In the genomic region with DNA sequence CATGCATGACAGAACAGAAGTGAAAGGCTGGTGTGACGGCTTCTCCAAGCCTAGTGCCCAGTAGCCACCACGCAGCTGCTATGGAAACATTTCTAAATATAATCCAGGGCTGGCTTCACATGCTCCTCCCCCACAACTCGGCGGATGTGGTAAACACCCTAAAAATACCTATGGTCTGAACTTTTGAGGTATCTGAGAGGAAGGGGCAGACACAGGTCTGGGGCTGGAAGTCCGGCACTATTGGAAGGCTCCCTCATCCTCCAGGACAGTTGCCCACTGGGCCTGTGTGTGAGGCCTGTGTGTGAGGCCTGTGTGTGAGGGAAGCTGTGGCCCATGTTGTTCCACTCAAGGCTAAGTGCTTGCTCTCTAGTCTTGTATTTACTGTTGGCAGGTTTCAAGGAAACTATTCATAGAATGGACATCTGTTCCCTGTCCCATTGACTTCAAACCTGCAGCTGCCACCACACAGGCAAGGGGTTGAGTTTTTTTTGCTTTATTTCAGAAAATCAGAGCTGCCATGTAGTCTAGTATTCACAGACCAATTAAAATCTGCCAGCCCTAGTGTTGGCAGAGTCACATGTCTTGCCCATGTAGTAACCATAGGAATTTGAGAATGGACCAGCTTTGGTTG, we compare ENCODE assay signal across 9 mouse cellular contexts. TPM values are rescaled to one million over a fixed set of nuclear protein-coding genes. Genes with fewer than 3 reads are reported as not detected.
DNase-seq lines count a peak whose midpoint lies in the region; ATAC-seq lines count a peak whose summit lies in the region.
"Had no signal": no experiment of that assay in that cellular context is flagged by ENCODE, and none has a peak within 500 bp of the region (broad histone marks: within the 10 kb centered on the region; RNA-seq: fewer than 3 reads in every experiment).

No protein-coding gene starts in this region.

- H3K4me1 ChIP-seq in intestine, embryonic 15.5 days (replicated peaks): peaks cover 16% of the 10 kb centered on the region; the same call in 1 of the 2 replicates

- no peak overlapping the region for H3K9ac ChIP-seq in intestine, embryonic 15.5 days
- H3K9ac ChIP-seq: neural tube, embryonic 12.5 days had no signal

- H3K36me3 ChIP-seq in intestine, embryonic 15.5 days: peaks cover 6% of the 10 kb centered on the region

- H3K27me3 ChIP-seq in intestine, embryonic 15.5 days (replicated peaks): no peaks in the 10 kb centered on the region
- H3K27me3 ChIP-seq: neural tube, embryonic 12.5 days had no signal

- DNase-seq in cerebellum, adult 9-10 months: peak; percentile 49
- DNase-seq in cerebellum, postnatal 25 days: no peak
- peak; percentile 30 for DNase-seq in Muller cell, postnatal 12 days (ENCODE audit: inconsistent ontology term)
- peak; percentile 63 for DNase-seq in thymus, postnatal 14 days
- DNase-seq in embryo, embryonic 10 days (ENCODE audit: low spot score): no peak

- WGBS in intestine, embryonic 15.5 days: 41% methylated on average over 5 of the region's 5 CpGs

- H3K9me3 ChIP-seq in intestine, embryonic 15.5 days: no peaks in the 10 kb centered on the region
- H3K9me3 ChIP-seq: neural tube, embryonic 12.5 days had no signal

- no peak overlapping the region for H3K4me3 ChIP-seq in intestine, embryonic 15.5 days (replicated peaks)
- H3K4me3 ChIP-seq: neural tube, embryonic 12.5 days had no signal

- 0 out of 2 replicates have a peak overlapping the region, but pooled peaks have one; percentile 45 for H3K27ac ChIP-seq in intestine, embryonic 15.5 days
- H3K27ac ChIP-seq: neural tube, embryonic 12.5 days had no signal

- ATAC-seq in granulocyte monocyte progenitor cell, adult 5-6 weeks (replicated peaks; ENCODE audit: poor library complexity, severe bottlenecking): peak; percentile 60
- ATAC-seq in intestine, embryonic 15.5 days: peak; percentile 73
- peak; percentile 70 for ATAC-seq in monocyte, adult 5-6 weeks (replicated peaks; ENCODE audit: insufficient number of reproducible peaks, low FRiP score, low TSS enrichment, poor library complexity, severe bottlenecking)

- H3K4me2 ChIP-seq in intestine, embryonic 15.5 days (replicated peaks): no peak overlapping the region
- H3K4me2 ChIP-seq: neural tube, embryonic 12.5 days had no signal

RNA-seq across cellular contexts. Expression of a gene that starts 43.8 kb away (rescaled TPM):
- 89.0 and 103 TPM in 2 replicates for total RNA-seq in granulocyte monocyte progenitor cell, adult 5-6 weeks (2014; fragmentation: Nextera tagmentation)
- total RNA-seq in granulocyte monocyte progenitor cell, adult 5-6 weeks (2017): 67.7 and 70.7 TPM in 2 replicates
- 138 and 157 TPM in 2 replicates for polyA plus RNA-seq in intestine, embryonic 15.5 days (2015; fragmentation: Nextera tagmentation; extraction: Ambion mirVana)
- total RNA-seq in monocyte, adult 5-6 weeks (2017): 78.7 to 182 TPM (median 86.3 TPM) in 3 replicates

Comparison
In these comparisons a context has a peak if more than half of its experiments do, and no peak if none do; other contexts are left out.
1. DNase-seq: peak in cerebellum, adult 9-10 months (single experiment), Muller cell, postnatal 12 days (single experiment) and thymus, postnatal 14 days (single experiment); none in cerebellum, postnatal 25 days (0 of 2) and embryo, embryonic 10 days (single experiment).
2. Peak in every context shown above with its lines, with median percentiles within 50 percentile points of each other: ATAC-seq.